Mouse (Mus musculus): ENCODE results near the gene Arhgap4. TPM values are rescaled to one million over a fixed set of nuclear protein-coding genes. Genes with fewer than 3 reads are reported as not detected.

The Arhgap4 gene
- polyA plus RNA-seq, 1 experiment from 2014 or later, result 2.1 TPM

DNA sequence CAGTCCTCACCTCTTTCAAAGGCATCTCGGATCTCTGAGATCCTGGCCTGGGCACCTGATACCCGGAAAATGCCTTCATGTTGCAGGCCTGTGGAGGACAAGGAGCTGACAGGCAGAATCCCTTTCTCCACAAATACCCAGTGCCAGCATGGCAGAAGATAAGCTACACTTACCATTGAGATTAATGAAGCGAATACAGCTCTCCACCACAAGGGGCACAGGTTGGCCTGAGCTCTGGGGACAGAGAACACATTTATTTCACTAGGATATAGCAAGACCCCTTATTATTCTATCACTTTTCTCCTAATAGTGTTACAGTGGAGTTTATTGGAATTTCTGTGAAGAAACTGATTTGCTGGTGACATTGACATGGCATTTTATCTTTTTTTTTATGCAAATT, 23.7 kb downstream of the Arhgap4 start:
- Histone ChIP-seq H3K27ac (ENCODE audit: low read depth, low read length) (no peak overlapping the region), H3K4me2 (ENCODE audit: low read depth) (no peak overlapping the region), H3K9me3 (ENCODE audit: control insufficient read depth, low read length) (no peaks in the 10 kb centered on the region), H3K27me3 (ENCODE audit: control insufficient read depth, insufficient read depth, low read length) (no peaks in the 10 kb centered on the region), H3K4me3 (ENCODE audit: low read depth, low read length) (no peak overlapping the region), H3K4me1 (ENCODE audit: control insufficient read depth, insufficient read depth, low read length) (no peaks in the 10 kb centered on the region), H3K36me3 (ENCODE audit: control insufficient read depth, insufficient read depth, low read length) (no peaks in the 10 kb centered on the region), H3K9ac (ENCODE audit: low read length) (no peak overlapping the region)
- WGBS, result 80% methylated on average over 3 of the region's 3 CpGs
- no peak for ATAC-seq (ENCODE audit: insufficient read depth, low FRiP score, low TSS enrichment)
- DNase-seq (ENCODE audit: low spot score), result no peak

DNA sequence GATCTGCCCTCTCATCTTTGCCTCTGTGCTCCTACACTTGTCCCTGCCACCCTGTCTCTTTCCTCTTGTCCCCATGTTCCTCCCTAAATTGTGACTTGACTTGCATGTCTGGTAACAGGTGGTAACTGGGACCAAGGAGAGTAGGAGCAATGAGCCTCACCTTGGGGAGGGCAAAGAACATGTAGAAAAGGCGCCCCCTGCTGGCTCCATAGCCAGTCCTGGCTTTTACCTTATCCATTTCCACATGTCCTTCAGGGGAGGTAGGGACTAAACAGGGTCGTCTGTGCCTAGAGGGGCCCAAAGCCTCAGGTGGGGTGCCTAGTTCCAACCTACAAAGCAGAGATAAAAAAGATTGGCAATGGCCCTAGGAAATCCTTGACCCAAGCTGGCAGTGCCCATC, 26.0 kb downstream of the Arhgap4 start, which contains the start of gene L1cam:
Gene L1cam, minus strand, starts transcription at position 387 of the 400 bp plus-strand sequence.
- H3K4me2 ChIP-seq (ENCODE audit: low read depth), result no peak within 1 kb of the TSS
- H3K27me3 ChIP-seq (ENCODE audit: control insufficient read depth, insufficient read depth, low read length), result no peaks in the 10 kb centered on the region
- DNase-seq (ENCODE audit: low spot score), result peak; percentile 38
- WGBS, result 21% methylated on average over 2 of the region's 2 CpGs
- H3K9ac ChIP-seq (ENCODE audit: low read length), result no peak within 1 kb of the TSS
- H3K27ac ChIP-seq (ENCODE audit: low read depth, low read length), result no peak within 1 kb of the TSS
- H3K36me3 ChIP-seq (ENCODE audit: control insufficient read depth, insufficient read depth, low read length), result no peaks in the 10 kb centered on the region
- H3K4me3 ChIP-seq (ENCODE audit: low read depth, low read length), result no peak within 1 kb of the TSS
- no peaks in the 10 kb centered on the region for H3K9me3 ChIP-seq (ENCODE audit: control insufficient read depth, low read length)
- no peaks in the 10 kb centered on the region for H3K4me1 ChIP-seq (ENCODE audit: control insufficient read depth, insufficient read depth, low read length)
- no peak for ATAC-seq (ENCODE audit: insufficient read depth, low FRiP score, low TSS enrichment)

DNA sequence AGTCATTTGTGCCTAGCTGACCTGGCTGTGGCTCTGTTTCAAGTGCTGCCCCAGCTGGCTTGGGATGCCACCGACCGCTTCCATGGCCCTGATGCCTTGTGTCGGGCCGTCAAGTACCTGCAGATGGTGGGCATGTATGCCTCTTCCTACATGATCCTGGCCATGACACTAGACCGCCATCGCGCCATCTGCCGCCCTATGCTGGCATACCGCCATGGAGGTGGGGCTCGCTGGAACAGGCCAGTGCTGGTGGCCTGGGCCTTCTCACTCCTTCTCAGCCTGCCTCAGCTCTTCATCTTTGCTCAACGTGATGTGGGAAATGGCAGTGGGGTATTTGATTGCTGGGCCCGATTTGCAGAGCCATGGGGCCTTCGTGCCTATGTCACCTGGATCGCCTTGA, 28.8 kb downstream of the Arhgap4 start:
- H3K9me3 ChIP-seq (ENCODE audit: control insufficient read depth, low read length), result no peaks in the 10 kb centered on the region
- no peaks in the 10 kb centered on the region for H3K27me3 ChIP-seq (ENCODE audit: control insufficient read depth, insufficient read depth, low read length)
- H3K9ac ChIP-seq (ENCODE audit: low read length), result no peak overlapping the region
- H3K27ac ChIP-seq (ENCODE audit: low read depth, low read length), result no peak overlapping the region
- DNase-seq (ENCODE audit: low spot score) (no peak), ATAC-seq (ENCODE audit: insufficient read depth, low FRiP score, low TSS enrichment) (no peak)
- H3K36me3 ChIP-seq (ENCODE audit: control insufficient read depth, insufficient read depth, low read length), result no peaks in the 10 kb centered on the region
- H3K4me2 ChIP-seq (ENCODE audit: low read depth), result no peak overlapping the region
- no peak overlapping the region for H3K4me3 ChIP-seq (ENCODE audit: low read depth, low read length)
- 90% methylated on average over 14 of the region's 14 CpGs for WGBS
- no peaks in the 10 kb centered on the region for H3K4me1 ChIP-seq (ENCODE audit: control insufficient read depth, insufficient read depth, low read length)

DNA sequence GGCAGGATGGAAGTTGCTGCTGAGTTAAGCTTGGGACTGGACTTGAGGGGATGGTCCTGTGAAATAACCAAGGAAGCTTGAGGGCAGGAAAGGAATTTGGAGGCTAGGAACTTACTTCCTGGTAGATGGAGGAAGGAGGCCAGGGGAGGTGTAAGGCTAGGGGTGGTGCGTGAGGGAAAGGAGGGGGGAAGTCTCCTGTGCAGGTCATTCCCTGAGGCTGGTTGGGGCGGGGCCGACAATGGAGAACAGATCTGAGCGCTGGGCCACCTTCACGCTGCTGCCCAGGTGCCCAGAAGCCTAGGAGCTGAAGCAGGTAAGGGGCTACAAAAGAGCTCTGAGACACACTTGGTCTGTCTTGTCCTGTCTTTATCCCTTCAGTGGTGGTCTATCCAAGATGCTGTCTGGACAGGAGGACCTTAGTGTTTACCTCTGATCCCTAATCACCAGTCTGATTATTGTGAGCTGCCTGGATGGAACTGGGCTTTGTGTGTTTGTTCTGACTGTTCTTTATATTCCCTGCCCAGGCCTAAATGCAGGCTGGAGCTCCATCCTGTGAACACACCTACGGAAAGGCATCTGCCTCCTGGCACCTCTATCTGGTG, 30.0 kb downstream of the Arhgap4 start, which contains the start of gene Avpr2:
Gene Avpr2, plus strand, starts transcription at position 552 of the 602 bp plus-strand sequence.
- H3K9ac ChIP-seq (ENCODE audit: low read length), result no peak within 1 kb of the TSS
- no peaks in the 10 kb centered on the region for H3K9me3 ChIP-seq (ENCODE audit: control insufficient read depth, low read length)
- H3K4me3 ChIP-seq (ENCODE audit: low read depth, low read length), result no peak within 1 kb of the TSS
- H3K4me2 ChIP-seq (ENCODE audit: low read depth), result no peak within 1 kb of the TSS
- H3K27me3 ChIP-seq (ENCODE audit: control insufficient read depth, insufficient read depth, low read length), result no peaks in the 10 kb centered on the region
- no peak for DNase-seq (ENCODE audit: low spot score)
- H3K4me1 ChIP-seq (ENCODE audit: control insufficient read depth, insufficient read depth, low read length), result no peaks in the 10 kb centered on the region
- H3K36me3 ChIP-seq (ENCODE audit: control insufficient read depth, insufficient read depth, low read length), result no peaks in the 10 kb centered on the region
- H3K27ac ChIP-seq (ENCODE audit: low read depth, low read length), result no peak within 1 kb of the TSS
- ATAC-seq (ENCODE audit: insufficient read depth, low FRiP score, low TSS enrichment), result no peak
- 82% methylated on average over 6 of the region's 6 CpGs for WGBS

DNA sequence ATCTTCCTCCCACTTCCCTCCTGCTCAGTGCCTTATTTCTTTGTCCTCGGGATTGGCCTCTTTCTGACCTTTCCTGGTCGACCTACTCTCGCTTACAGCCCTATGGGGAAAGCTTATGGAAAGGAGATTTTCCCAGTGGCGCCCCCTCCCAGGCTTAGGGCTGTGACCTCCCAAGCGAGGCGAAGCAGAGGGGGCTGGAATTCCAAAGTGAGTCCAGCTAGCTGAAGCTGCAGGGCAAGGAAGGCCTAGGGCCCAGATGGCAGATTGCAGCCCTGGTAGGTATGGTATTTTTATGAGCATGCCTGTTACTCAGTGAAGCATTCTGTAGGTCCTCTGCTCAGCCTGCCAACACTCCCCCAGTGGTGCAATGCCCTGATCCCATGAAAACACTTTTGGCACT, 40.2 kb downstream of the Arhgap4 start:
- DNase-seq (ENCODE audit: low spot score) (peak; percentile 36), ATAC-seq (ENCODE audit: insufficient read depth, low FRiP score, low TSS enrichment) (peak; percentile 50; the same call in 1 of the 2 replicates)
- Histone ChIP-seq H3K36me3 (ENCODE audit: control insufficient read depth, insufficient read depth, low read length) (no peaks in the 10 kb centered on the region), H3K27me3 (ENCODE audit: control insufficient read depth, insufficient read depth, low read length) (no peaks in the 10 kb centered on the region), H3K9ac (ENCODE audit: low read length) (peak overlapping the region; percentile 55; the same call in 1 of the 2 replicates), H3K27ac (ENCODE audit: low read depth, low read length) (no peak overlapping the region), H3K4me3 (ENCODE audit: low read depth, low read length) (no peak overlapping the region), H3K9me3 (ENCODE audit: control insufficient read depth, low read length) (no peaks in the 10 kb centered on the region), H3K4me2 (ENCODE audit: low read depth) (peak overlapping the region; percentile 53; the same call in 1 of the 2 replicates), H3K4me1 (ENCODE audit: control insufficient read depth, insufficient read depth, low read length) (no peaks in the 10 kb centered on the region)
- 15% methylated on average over 6 of the region's 6 CpGs for WGBS

DNA sequence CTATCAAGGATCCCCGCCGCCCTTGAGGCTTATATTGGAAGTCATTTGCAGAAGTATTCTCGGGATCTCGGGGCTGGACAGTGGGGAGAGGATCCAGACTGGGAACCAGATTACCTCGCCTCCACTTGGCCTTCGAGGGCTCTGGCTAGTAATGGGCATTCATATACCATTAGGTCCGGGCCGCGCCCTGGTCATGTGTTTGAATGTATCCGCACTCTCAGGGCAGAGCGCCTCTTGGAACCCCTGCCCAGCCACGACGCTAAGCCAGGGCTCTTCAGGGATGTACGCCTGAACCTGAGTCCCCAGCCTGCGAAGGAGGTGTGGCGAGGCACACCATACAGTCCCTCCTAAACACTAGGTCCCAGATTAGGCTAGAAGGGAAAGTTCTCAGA, 40.6 kb downstream of the Arhgap4 start:
- Histone ChIP-seq H3K27ac (ENCODE audit: low read depth, low read length) (0 out of 2 replicates have a peak overlapping the region, but pooled peaks have one; percentile 27), H3K9me3 (ENCODE audit: control insufficient read depth, low read length) (no peaks in the 10 kb centered on the region), H3K36me3 (ENCODE audit: control insufficient read depth, insufficient read depth, low read length) (no peaks in the 10 kb centered on the region), H3K4me1 (ENCODE audit: control insufficient read depth, insufficient read depth, low read length) (no peaks in the 10 kb centered on the region), H3K27me3 (ENCODE audit: control insufficient read depth, insufficient read depth, low read length) (no peaks in the 10 kb centered on the region), H3K9ac (ENCODE audit: low read length) (peak overlapping the region; percentile 55), H3K4me2 (ENCODE audit: low read depth) (peak overlapping the region; percentile 53), H3K4me3 (ENCODE audit: low read depth, low read length) (peak overlapping the region; percentile 45)
- DNase-seq (ENCODE audit: low spot score) (no peak), ATAC-seq (ENCODE audit: insufficient read depth, low FRiP score, low TSS enrichment) (peak; percentile 68)
- WGBS, result 30% methylated on average over 16 of the region's 16 CpGs

DNA sequence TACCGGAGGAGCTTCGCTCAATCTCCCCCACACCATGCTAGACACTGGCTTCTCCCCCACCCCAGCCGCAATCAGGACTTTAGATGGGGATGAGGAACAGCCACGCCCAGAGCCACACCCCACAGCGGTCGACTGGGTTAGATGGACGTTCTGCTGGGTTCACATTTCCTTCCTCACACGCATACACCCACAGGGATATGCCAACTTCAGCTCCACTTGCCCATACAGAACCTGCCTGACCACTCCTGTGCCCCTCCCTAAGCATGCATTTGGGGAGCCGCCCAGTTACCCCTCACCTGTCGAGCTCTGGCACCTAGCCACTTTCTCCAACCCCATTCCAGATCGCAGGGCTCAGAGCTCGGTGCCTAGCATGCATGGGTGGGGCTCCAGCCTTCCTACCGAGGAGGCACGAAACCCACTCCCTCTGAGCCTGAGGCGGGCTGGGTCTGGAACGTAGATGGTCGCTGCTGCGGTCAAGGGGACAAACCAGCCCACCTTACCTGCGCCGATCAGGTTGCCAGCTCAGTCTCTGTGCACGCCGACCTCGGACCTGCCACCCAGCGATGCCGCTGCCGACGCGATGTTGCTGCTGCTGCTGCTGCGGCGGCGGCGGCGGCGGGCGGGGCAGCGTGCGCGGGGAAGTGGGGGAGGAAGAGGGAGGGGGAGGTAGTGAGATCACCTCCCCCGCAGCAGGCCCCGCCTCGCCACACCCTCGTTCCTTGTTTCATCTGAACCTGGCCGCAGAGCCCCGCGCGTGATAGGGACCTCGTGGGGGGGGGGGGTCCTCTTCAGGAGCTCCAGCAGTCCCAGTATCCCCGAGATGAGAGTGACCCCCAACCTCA, 41.3 kb downstream of the Arhgap4 start:
- Histone ChIP-seq H3K27ac (ENCODE audit: low read depth, low read length) (0 out of 2 replicates have a peak overlapping the region, but pooled peaks have one; percentile 27), H3K9ac (ENCODE audit: low read length) (peak overlapping the region; percentile 55)
- ATAC-seq (ENCODE audit: insufficient read depth, low FRiP score, low TSS enrichment), result peak; percentile 27

DNA sequence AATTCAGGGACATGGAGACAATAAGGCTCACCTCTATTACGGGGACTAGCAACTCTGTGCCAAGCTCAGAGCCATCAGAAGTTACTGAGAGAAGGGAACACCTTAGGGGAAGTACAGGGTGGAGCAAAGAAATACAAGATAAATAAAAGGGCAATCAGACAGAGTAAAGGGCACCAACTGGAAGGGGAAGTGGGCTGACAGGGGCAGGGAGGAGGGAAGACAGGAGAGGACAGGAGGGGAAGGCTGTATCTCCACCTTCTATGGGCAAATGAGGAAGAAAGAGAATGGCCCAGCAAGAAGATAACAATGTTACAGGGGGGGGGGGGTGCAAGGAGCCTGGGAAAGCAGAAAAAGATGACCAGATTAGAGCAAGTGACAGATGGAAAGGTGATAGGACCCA, 44.7 kb downstream of the Arhgap4 start:
- Histone ChIP-seq H3K4me2 (ENCODE audit: low read depth) (no peak overlapping the region), H3K9ac (ENCODE audit: low read length) (no peak overlapping the region)

More for the DNA sequence above, 41.3 kb downstream of the Arhgap4 start:
- 15% methylated on average over 31 of the region's 48 CpGs for WGBS
- Histone ChIP-seq H3K4me2 (ENCODE audit: low read depth) (peak overlapping the region; percentile 53), H3K36me3 (ENCODE audit: control insufficient read depth, insufficient read depth, low read length) (no peaks in the 10 kb centered on the region), H3K27me3 (ENCODE audit: control insufficient read depth, insufficient read depth, low read length) (no peaks in the 10 kb centered on the region), H3K4me1 (ENCODE audit: control insufficient read depth, insufficient read depth, low read length) (no peaks in the 10 kb centered on the region), H3K4me3 (ENCODE audit: low read depth, low read length) (peak overlapping the region; percentile 45), H3K9me3 (ENCODE audit: control insufficient read depth, low read length) (no peaks in the 10 kb centered on the region)
- DNase-seq (ENCODE audit: low spot score), result peak; percentile 58

More for the DNA sequence above, 44.7 kb downstream of the Arhgap4 start:
- Histone ChIP-seq H3K4me3 (ENCODE audit: low read depth, low read length) (no peak overlapping the region), H3K36me3 (ENCODE audit: control insufficient read depth, insufficient read depth, low read length) (no peaks in the 10 kb centered on the region), H3K9me3 (ENCODE audit: control insufficient read depth, low read length) (no peaks in the 10 kb centered on the region), H3K4me1 (ENCODE audit: control insufficient read depth, insufficient read depth, low read length) (no peaks in the 10 kb centered on the region), H3K27ac (ENCODE audit: low read depth, low read length) (no peak overlapping the region), H3K27me3 (ENCODE audit: control insufficient read depth, insufficient read depth, low read length) (no peaks in the 10 kb centered on the region)
- no peak for DNase-seq (ENCODE audit: low spot score)
- no peak for ATAC-seq (ENCODE audit: insufficient read depth, low FRiP score, low TSS enrichment)
- 58% methylated on average over 1 of the region's 1 CpGs for WGBS

All from neural tube, embryonic 11.5 days (tissue).